25 mouse cellular contexts compared by ENCODE assay signal in genomic region chr7:114616759-114617158, GRCm38 (mm10). TPM values are rescaled to one million over a fixed set of nuclear protein-coding genes. Genes with fewer than 3 reads are reported as not detected.
DNase-seq lines count a peak whose midpoint lies in the region; ATAC-seq lines count a peak whose summit lies in the region.
"Had no signal": no experiment of that assay in that cellular context is flagged by ENCODE, and none has a peak within 500 bp of the region (broad histone marks: within the 10 kb centered on the region; RNA-seq: fewer than 3 reads in every experiment).

No protein-coding gene starts in this region.

- DNase-seq in CD4-positive helper T cell, adult 2 months (ENCODE audit: low read depth, low spot score) = peak; percentile 59
- DNase-seq in c-Kit-positive CD71-negative TER-119-negative erythroid progenitor cells, embryonic 14.5 days (ENCODE audit: low read depth) = peak; percentile 6
- DNase-seq in natural killer cell, adult 2 months (ENCODE audit: low spot score in 2 of 2) = peak; percentile 14 to 52
- DNase-seq in adrenal gland, adult 18-20 months (ENCODE audit: low spot score in 2 of 2) = no peak
- no peak for DNase-seq in layer of hippocampus, adult 9-10 months (ENCODE audit: low spot score)
- DNase-seq: adrenal gland, adult 8-10 months; adrenal gland, postnatal 36 days; cerebellum, adult 11-12 months; cerebellum, adult 9-10 months; cerebellum, postnatal 25 days; forebrain, postnatal 0 days; gastrocnemius, adult 2 months; gastrocnemius, postnatal 36 days; heart, adult 18-20 months; heart, postnatal 10 days had no signal

- H3K4me3 ChIP-seq in megakaryocyte, embryonic 14.5 days (replicated peaks) = peak overlapping the region; percentile 82
- H3K4me3 ChIP-seq: embryonic facial prominence, embryonic 10.5 days; forebrain, embryonic 13.5 days; gastrocnemius, adult 2 months; heart, embryonic 10.5 days; hindbrain, embryonic 13.5 days; intestine, embryonic 15.5 days had no signal

- peaks cover 8% of the 10 kb centered on the region for H3K9me3 ChIP-seq in megakaryocyte, embryonic 14.5 days
- H3K9me3 ChIP-seq: embryonic facial prominence, embryonic 10.5 days; forebrain, embryonic 13.5 days; heart, embryonic 10.5 days; hindbrain, embryonic 13.5 days; intestine, embryonic 15.5 days had no signal

- ATAC-seq in CD4-positive, CD25-positive, alpha-beta regulatory T cell, adult 4 months = no peak
- ATAC-seq: forebrain, embryonic 13.5 days; forebrain, postnatal 0 days; hindbrain, postnatal 0 days; intestine, embryonic 15.5 days had no signal

- peaks cover 2% of the 10 kb centered on the region for H3K36me3 ChIP-seq in megakaryocyte, embryonic 14.5 days (replicated peaks; ENCODE audit: low read length)
- H3K36me3 ChIP-seq: embryonic facial prominence, embryonic 10.5 days; heart, embryonic 10.5 days; hindbrain, embryonic 13.5 days; intestine, embryonic 15.5 days had no signal

- H3K4me1 ChIP-seq in megakaryocyte, embryonic 14.5 days = peaks cover 23% of the 10 kb centered on the region
- H3K4me1 ChIP-seq: embryonic facial prominence, embryonic 10.5 days; forebrain, embryonic 13.5 days; heart, embryonic 10.5 days; hindbrain, embryonic 13.5 days; intestine, embryonic 15.5 days had no signal

- H3K27me3 ChIP-seq in megakaryocyte, embryonic 14.5 days (replicated peaks) = peaks cover 2% of the 10 kb centered on the region
- H3K27me3 ChIP-seq: forebrain, embryonic 13.5 days; hindbrain, embryonic 13.5 days; intestine, embryonic 15.5 days had no signal

RNA-seq across cellular contexts. Expression of gene Calca, which starts 19.4 kb away (rescaled TPM):
- polyA plus RNA-seq in megakaryocyte, embryonic 14.5 days (2012; ENCODE audit: insufficient read depth, low replicate concordance) = 5.9 TPM in 1 of 2 replicates, not detected in the other
- under 1 TPM in 1 of 2 experiments, not detected in 1; 0.32 TPM for total RNA-seq in adrenal gland, adult 18-20 months (2021)
- not detected for polyA plus RNA-seq in CD4-positive, CD25-positive, alpha-beta regulatory T cell, adult 4 months (2017; shearing (Covaris generic))
- total RNA-seq: gastrocnemius, adult 2 months; gastrocnemius, postnatal 36 days; heart, adult 18-20 months; heart, postnatal 10 days; hematopoietic stem cell, adult 5-6 weeks; MEL had no signal

RNA-seq across cellular contexts. Expression of gene Cyp2r1, which starts 54.0 kb away (rescaled TPM):
- polyA plus RNA-seq in megakaryocyte, embryonic 14.5 days (2012; ENCODE audit: insufficient read depth, low replicate concordance) = not detected in 2 replicates
- 1 to 10 TPM in 1 of 2 experiments, under 1 TPM in 1; 0.80 to 1.3 TPM for total RNA-seq in adrenal gland, adult 18-20 months (2021)
- polyA plus RNA-seq in CD4-positive, CD25-positive, alpha-beta regulatory T cell, adult 4 months (2017; shearing (Covaris generic)) = 1 to 10 TPM; 1.1 to 2.4 TPM
- total RNA-seq: MEL had no signal

Comparison
In these comparisons a context has a peak if more than half of its experiments do, and no peak if none do; other contexts are left out.
1. DNase-seq: peak in CD4-positive helper T cell, adult 2 months (single experiment), c-Kit-positive CD71-negative TER-119-negative erythroid progenitor cells, embryonic 14.5 days (single experiment) and natural killer cell, adult 2 months (2 of 2); none in adrenal gland, adult 18-20 months (0 of 2) and layer of hippocampus, adult 9-10 months (single experiment).